Mouse (Mus musculus): Measurements from ENCODE around the gene Ubr2.

GRCm38 (mm10) chr17:47033643-47034042 lies 23.3 kb upstream of the Ubr2 start:
- TF ChIP-seq CTCF (IDR thresholded peaks at IDR 0.05; ENCODE audit: borderline replicate concordance, insufficient read depth, low read length): peak; percentile 56; the same call in 1 of the 2 replicates
- no peak for TF ChIP-seq POLR2A (IDR thresholded peaks at IDR 0.05; ENCODE audit: low read depth, low read length)

Measured in embryonic fibroblast, embryonic 13.5 days (primary cell).